Mouse (Mus musculus): ENCODE measurements around the gene L3hypdh.

The L3hypdh gene

DNA sequence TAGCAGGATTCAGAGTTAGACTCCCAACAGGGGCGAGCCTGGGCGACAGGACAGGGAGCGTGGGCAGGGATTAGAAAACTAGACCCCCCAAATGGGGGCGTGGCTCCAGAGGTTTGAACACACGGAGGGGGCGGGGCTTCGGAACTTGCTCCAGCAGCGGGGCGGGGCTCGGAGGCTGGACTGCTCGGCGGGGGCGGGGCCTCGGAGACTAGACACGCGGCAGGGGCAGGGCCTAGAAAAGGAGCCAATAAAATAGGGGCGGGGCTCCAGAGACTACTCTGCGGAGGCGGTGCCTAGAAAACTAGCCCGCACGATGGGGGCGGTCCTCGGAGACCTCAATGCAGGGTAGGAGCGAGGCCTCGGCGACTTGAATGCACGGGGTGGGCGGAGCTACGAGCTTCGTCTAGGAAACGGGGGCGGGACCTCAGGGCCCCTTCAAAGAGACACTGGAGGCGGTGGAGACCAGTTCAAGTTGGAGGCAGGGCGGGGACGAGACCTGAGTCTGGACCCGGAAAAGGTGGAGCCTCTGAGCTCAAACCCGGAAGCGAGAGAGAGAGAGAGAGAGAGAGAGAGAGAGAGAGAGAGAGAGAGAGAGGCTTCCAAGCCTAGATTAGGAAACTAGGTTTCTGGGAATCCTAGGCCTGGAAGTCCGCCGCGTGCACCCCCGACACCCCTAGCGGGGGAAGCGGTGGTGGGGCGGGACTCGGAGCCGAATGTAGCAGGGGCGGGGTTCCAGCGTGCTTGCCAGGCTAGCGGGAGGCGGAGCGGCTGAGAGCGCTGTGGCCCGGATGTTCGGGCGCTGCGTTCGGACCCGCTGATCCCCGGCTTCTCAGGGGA is at the start of gene L3hypdh, which contains the start of gene Jkamp:
L3hypdh (minus strand) TSS at position 111 of the 837 bp plus-strand sequence.
Jkamp (plus strand) TSS at position 261 of the 837 bp plus-strand sequence.
- peak; percentile 98 for DNase-seq

DNA sequence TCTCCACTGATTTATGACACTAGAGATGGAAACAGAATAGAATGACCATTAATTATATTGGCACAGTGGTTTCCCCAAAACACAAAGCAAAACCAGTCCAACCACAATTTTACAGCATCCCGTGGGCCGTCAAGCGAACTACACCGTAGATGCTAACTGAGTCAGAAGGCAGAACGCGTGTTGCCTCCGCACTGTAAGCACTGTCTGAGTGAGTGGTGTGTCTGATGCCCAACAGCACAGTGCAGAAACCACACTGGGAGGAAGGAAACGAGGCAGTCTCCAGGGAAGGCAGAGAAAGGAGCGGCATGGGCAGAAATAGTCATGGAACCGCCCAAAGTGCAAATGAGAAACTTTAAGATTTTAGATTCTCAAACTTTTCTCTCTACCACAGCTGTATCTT is 44.0 kb upstream of the L3hypdh start:
- no peak for DNase-seq

DNA sequence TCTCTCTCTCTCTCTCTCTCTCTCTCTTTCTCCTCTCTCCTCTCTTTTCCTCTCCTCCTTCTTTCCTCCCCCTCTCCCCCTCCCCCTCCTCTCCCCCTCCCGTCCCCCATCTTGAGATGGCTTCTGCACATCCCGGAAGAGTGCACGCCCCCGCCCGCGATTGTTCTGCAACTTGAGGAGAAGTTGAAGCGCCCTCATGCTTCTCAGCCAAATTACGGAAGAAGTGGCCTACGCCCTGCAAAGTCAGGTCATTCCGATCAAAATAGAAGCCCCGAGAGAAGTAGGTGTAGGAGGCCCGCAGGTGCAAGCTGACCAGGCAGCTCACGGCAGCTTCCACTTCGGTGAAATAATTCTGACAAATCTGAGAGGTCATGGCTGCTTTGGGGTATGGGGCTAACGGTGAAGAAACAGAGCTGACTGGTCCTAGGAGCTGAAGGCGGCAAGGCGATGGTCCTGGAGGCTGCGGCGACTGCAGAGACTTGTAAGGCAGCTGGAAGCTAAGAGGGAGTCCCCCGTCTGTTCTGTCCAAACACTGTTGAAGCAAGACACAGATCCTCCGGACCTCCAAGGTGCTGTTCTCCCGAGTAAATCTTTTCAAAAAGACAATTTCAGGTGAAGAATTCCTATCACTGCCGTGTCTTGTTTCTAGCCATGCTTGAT is 30.6 kb upstream of the L3hypdh start:
- no peak for DNase-seq

GRCm38 (mm10) chr12:72115126-72115525 is 29.9 kb upstream of the L3hypdh start:
- DNase-seq = no peak

- peak; percentile 74 for DNase-seq
Measured at GRCm38 (mm10) chr12:72104525-72105281, 19.5 kb upstream of the L3hypdh start.

DNA sequence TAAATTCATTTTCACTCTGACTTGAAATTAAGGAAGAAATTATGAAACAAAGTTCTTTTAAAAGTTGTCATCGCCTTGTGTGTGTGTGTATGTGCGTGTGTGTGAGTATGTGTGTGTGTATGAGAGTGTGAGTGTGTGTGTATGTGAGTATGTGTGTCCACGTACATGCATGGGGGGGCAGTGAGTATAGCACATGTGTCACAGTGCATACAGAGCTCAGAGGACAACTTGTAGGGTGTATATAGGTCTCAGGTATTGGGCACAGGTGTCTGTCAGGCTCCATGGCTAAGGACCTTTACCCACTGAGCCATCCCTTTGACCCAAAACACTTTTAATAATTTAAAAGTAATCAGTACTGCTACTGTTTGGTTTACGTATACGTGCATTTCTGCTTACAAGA is 18.8 kb upstream of the L3hypdh start:
- no peak for DNase-seq

- no peak for DNase-seq
Measured at GRCm38 (mm10) chr12:72102776-72103175, 17.5 kb upstream of the L3hypdh start.

- DNase-seq = no peak
Measured at GRCm38 (mm10) chr12:72096966-72097365, 11.7 kb upstream of the L3hypdh start.

DNA sequence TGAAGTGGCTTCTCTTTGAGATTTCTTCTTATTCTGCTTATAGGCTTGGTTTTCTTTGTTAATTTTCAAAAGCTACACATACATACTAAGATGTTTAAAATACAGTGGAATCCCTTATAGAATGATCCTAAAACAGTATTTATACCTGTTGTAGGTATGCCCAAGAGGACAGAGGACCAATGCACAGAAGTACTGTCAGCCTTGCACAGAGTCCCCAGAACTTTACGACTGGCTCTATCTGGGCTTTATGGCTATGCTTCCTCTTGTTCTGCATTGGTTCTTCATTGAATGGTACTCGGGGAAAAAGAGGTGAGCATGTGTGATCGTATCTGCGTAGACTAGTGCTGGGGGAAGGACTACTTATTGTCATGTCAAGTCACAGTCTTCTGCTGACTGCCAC is 4.6 kb upstream of the L3hypdh start:
- DNase-seq = no peak

- no peak for DNase-seq
Measured at GRCm38 (mm10) chr12:72086166-72086825, 1.1 kb upstream of the L3hypdh start.

- DNase-seq = no peak
Measured at GRCm38 (mm10) chr12:72085024-72085328, 263 bp downstream of the L3hypdh start.

- no peak for DNase-seq
Measured at GRCm38 (mm10) chr12:72084261-72085023, 797 bp downstream of the L3hypdh start.

DNA sequence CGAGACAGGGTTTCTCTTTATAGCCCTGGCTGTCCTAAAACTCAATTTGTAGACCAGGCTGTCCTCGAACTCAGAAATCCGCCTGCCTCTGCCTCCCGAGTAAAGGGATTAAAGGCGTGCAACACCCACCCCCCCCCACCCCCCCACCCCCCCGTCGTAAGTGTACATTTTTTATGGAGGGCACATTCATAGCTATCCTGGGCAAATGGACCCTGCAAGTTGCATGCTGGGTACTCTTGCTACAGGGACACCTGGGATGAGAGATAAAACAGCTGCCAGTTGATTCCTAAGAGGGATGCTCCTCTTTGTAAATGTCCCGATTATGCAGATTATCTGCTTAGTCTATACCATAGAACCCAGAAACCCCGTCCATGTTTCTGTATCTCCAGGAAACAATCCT is 2.0 kb downstream of the L3hypdh start:
- DNase-seq = no peak

DNA sequence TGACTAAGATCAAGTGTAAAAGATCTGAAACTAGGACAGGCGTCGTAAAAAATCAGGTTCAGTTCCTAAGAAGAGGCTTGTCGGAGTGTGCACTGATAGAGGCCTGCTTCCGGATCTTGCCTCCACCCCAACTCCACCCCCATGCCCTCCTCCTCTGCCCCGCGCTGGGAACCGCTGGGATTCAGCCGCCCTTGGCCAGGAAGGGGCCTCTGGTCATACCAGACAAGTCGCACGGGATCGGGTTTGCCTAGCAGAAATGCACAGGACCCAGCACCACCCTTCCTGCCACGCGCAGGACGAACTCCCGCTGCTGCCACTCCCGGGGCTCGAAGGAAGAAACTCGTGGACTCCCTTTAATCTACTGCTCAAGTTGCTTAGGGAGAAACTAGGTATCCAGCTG is 2.9 kb downstream of the L3hypdh start:
- DNase-seq = no peak

- DNase-seq = no peak
Measured at GRCm38 (mm10) chr12:72081961-72082360, 3.3 kb downstream of the L3hypdh start.

- no peak for DNase-seq
Measured at GRCm38 (mm10) chr12:72078248-72078647, 7.0 kb downstream of the L3hypdh start.

GRCm38 (mm10) chr12:72070327-72071269 is 14.6 kb downstream of the L3hypdh start, which contains the start of gene Gpr135:
Gene Gpr135, minus strand, starts transcription at chr12:72071125.
- DNase-seq = peak; percentile 85

DNA sequence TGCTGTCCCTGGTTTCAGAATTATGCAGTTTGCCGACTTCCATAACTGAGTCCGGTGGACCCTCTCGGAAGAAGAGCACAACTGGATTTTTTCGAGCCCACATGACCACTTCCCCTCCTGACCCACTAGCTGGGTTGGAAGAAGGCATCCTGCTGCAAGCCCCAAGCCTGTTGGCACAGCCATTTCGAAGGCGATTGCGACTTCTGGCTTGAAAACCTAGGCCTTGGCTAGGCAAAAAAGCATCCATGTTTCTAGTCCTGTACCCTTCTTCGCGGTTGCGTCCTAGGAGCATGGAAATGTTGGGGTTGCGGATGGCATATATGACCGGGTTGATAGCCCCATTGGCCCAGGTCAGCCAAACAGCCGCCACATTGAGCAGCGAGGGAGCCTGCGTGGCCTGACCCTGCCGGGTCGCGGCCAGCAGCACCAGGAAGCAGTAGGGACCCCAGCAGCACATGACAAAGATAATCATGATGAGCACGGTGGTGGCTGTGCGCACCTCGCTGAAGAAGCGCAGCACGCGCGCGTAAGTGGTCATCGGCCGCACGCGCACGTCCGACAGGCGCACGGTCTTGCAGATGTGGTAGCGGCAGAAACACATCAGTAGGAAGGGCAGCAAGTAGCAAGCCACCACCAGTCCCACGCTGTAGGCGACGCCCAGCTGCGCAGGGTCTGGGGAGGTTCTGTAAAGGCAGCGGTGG is 15.5 kb downstream of the L3hypdh start:
- DNase-seq = no peak

DNA sequence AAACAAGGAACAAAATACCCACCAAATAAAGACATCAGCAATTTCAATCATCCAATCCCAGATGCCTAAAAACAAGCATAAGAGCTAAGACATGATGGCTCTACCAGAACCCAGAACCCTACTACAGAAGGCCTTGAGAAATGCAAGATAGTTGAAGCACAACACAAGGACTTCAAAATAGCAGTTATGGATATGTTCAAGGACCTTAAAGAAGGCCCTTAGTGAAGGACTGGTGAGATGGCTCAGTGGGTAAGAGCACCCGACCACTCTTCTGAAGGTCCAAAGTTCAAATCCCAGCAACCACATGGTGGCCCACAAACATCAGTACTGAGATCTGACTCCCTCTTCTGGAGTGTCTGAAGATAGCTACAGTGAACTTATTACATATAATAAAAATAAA is 27.5 kb downstream of the L3hypdh start:
- DNase-seq = no peak

DNA sequence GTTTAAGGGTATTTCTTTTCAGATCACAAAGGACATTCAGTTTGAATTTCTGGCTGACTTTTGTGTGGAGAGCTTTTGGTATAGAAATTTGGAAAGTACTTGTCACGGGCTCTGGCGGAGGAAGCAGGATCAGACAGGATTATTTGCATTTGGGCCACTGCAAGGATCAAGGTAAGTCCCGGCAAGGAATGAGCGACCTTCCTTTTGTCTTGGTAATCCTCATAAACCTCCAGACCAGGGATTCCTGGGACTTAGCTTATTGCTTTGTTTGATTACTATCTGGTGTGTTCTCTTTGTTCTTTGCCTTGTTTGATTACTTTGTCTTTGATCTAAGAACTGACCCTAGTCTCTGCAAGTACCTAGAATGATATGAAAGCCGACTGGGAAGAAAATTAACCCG is 31.4 kb downstream of the L3hypdh start:
- DNase-seq = no peak

All from cerebellum, adult 9-11 months (tissue).